Mouse (Mus musculus) heart, embryonic 16.5 days (tissue): ENCODE measurements around the gene Plekha5. TPM values are rescaled to one million over a fixed set of nuclear protein-coding genes. Genes with fewer than 3 reads are reported as not detected.
A peak's percentile ranks its signal among the peaks of the same experiment; 100 is the strongest.
"Not testable (repeated sequence)": the region's sequence is repeated elsewhere in the genome, so short reads cannot be mapped to it uniquely, and the experiment has no call there.

Experiments
- ATAC-seq: fragments of 200-750 bp; cut with Nextera tagmentation; replicated peaks from 2 replicates; pipeline ENCODE4 v1.8.0; 2017; ENCODE audit warnings: moderate number of reproducible peaks; ENCODE audit not compliant: insufficient read depth, low FRiP score; ENCODE audit errors: extremely low read depth
- H3K27ac ChIP-seq: fragments of 300-500 bp; sonication (generic); 2 replicates; pipeline ENCODE4 v1.5.1; 2014; ENCODE audit warnings: mild to moderate bottlenecking, low read length, control low read depth, moderate library complexity
- H3K27me3 ChIP-seq: fragments of 300-500 bp; sonication (generic); 2 replicates; pipeline ENCODE4 v1.6.1; 2014; ENCODE audit warnings: low read length, mixed read lengths; ENCODE audit not compliant: control insufficient read depth, insufficient read depth
- H3K36me3 ChIP-seq: fragments of 300-500 bp; sonication (generic); 2 replicates; pipeline ENCODE4 v1.6.1; 2014; ENCODE audit not compliant: control insufficient read depth, insufficient read depth
- H3K4me1 ChIP-seq: fragments of 300-500 bp; sonication (generic); 2 replicates; pipeline ENCODE4 v1.6.1; 2014; ENCODE audit warnings: low read length, mixed read lengths; ENCODE audit not compliant: control insufficient read depth, insufficient read depth
- H3K4me2 ChIP-seq: fragments of 300-500 bp; sonication (generic); 2 replicates; pipeline ENCODE4 v1.6.1; 2014; ENCODE audit warnings: low read depth, mild to moderate bottlenecking, control low read depth, low read length
- H3K4me3 ChIP-seq: fragments of 300-500 bp; sonication (generic); 2 replicates; pipeline ENCODE4 v1.5.1; 2014; ENCODE audit warnings: mild to moderate bottlenecking, control low read depth, low read length
- H3K9ac ChIP-seq: fragments of 300-500 bp; sonication (generic); 2 replicates; pipeline ENCODE4 v1.6.1; 2014; ENCODE audit warnings: low read length, control low read depth
- H3K9me3 ChIP-seq: fragments of 300-500 bp; sonication (generic); replicated peaks from 2 replicates; pipeline ENCODE4 v1.6.1; 2016; ENCODE audit warnings: low read length; ENCODE audit not compliant: control insufficient read depth
- WGBS: fragments of 180-500 bp; shearing (Covaris S2); extraction: QIAGEN DNeasy Blood & Tissue Kit; methylation state at CpG from one replicate; pipeline ENCODE4 v1.1.7; 2014; 5-methylcytosine and 5-hydroxymethylcytosine counted together
- polyA plus RNA-seq: library from polyadenylated mRNA; unstranded; fragments of >200 nt; fragmentation: Nextera tagmentation; extraction: Ambion mirVana; gene quantifications from 2 replicates; pipeline ENCODE4 v1.2.1, GENCODE M21; 2015

The Plekha5 gene
- polyA plus RNA-seq, 1 experiment from 2014 or later, result 27.8 TPM

DNA sequence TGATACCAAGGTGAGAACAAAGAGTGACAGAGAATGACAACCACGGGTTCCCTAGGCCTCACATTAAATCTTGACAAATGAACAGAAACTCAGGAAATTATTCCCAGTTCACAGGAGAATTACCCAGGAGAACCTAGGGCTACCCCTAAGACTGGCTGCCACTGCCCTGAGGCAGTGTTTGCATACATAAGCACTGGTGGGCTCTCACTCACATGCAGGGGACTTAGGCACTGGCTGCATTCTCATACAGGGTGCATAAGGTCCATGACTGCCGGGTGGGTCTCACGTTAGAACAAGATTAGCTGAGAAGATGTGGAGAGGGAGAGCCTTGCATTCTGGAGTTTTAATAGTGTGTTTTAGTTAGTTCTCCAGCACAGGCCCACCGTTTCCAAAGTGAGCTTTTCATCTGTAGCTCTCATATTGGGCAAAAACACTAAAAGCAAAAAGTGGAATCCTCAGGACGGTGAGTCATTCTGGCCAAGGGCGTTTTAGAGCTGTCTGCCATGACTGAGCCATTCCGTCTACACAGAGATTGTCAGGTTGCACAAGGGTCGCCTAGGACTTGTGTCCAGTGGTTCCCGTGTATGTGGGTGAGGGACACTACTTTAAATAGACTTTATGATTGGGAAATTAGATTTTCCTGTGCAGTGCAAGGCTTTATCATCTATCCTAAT lies 138.2 kb downstream of the Plekha5 start:
- H3K36me3 ChIP-seq, result no peaks in the 10 kb centered on the region
- WGBS, result 75% methylated on average over 9 of the region's 9 CpGs
- H3K27me3 ChIP-seq, result no peaks in the 10 kb centered on the region
- H3K9ac ChIP-seq, result no peak overlapping the region
- no peak overlapping the region for H3K27ac ChIP-seq
- no peaks in the 10 kb centered on the region for H3K9me3 ChIP-seq
- H3K4me3 ChIP-seq, result no peak overlapping the region
- no peak for ATAC-seq
- H3K4me2 ChIP-seq, result no peak overlapping the region
- H3K4me1 ChIP-seq, result peaks cover 2% of the 10 kb centered on the region; the same call in 1 of the 2 replicates

DNA sequence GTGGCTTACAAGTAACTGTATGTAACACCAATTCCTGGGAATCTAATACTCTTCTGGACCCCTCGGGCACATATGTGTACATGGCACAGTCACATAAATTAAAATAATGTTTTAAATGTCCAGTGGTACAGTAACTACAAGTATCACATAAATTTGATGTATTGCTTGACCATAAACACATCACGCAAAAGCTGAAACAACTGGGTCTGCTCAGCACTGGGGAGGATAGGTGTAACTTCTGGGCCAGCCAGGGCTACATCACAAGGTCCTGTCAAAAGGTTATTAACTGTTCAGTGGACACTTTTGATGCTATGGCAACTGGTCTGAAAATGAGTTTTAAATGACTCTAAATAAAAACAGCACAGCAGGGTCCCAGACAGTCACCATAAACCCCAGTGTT lies 143.3 kb downstream of the Plekha5 start:
- no peak for ATAC-seq
- 0 out of 2 replicates have a peak, but pooled peaks cover 5% of the 10 kb centered on the region for H3K4me1 ChIP-seq
- no peak overlapping the region for H3K27ac ChIP-seq
- H3K9ac ChIP-seq, result no peak overlapping the region
- H3K4me2 ChIP-seq, result no peak overlapping the region
- H3K9me3 ChIP-seq, result no peaks in the 10 kb centered on the region
- no peak overlapping the region for H3K4me3 ChIP-seq
- WGBS, result 94% methylated on average over 2 of the region's 2 CpGs
- H3K27me3 ChIP-seq, result no peaks in the 10 kb centered on the region
- H3K36me3 ChIP-seq, result peaks cover 5% of the 10 kb centered on the region

GRCm38 (mm10) chr6:140567897-140568296 lies 144.0 kb downstream of the Plekha5 start:
- WGBS, result 67% methylated on average over 2 of the region's 2 CpGs
- Histone ChIP-seq H3K4me1 (0 out of 2 replicates have a peak, but pooled peaks cover 5% of the 10 kb centered on the region), H3K9ac (no peak overlapping the region), H3K27me3 (no peaks in the 10 kb centered on the region), H3K4me2 (no peak overlapping the region), H3K4me3 (no peak overlapping the region), H3K36me3 (peaks cover 7% of the 10 kb centered on the region), H3K27ac (no peak overlapping the region), H3K9me3 (no peaks in the 10 kb centered on the region)
- no peak for ATAC-seq

DNA sequence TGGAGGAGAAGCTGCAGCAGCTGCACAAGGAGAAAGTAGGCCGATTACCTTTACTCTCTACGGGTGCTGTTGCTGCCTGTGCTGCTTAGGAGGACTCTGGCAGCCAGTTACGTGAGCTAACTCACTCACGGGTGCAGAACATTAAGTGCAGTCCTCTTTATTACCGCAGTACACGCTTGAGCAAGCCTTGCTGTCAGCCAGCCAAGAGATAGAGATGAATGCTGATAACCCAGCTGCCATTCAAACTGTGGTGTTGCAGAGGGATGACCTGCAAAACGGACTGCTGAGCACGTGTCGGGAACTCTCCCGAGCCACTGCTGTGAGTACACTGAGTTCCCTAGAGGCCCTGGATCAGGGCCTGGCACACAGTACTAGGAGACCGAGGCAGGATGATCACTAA lies 146.3 kb downstream of the Plekha5 start:
- Histone ChIP-seq H3K27ac (peak overlapping the region; percentile 83), H3K4me2 (no peak overlapping the region), H3K36me3 (peaks cover 22% of the 10 kb centered on the region), H3K9ac (no peak overlapping the region), H3K4me3 (no peak overlapping the region), H3K9me3 (no peaks in the 10 kb centered on the region), H3K27me3 (no peaks in the 10 kb centered on the region), H3K4me1 (0 out of 2 replicates have a peak, but pooled peaks cover 5% of the 10 kb centered on the region)
- WGBS, result 45% methylated on average over 11 of the region's 11 CpGs
- peak; percentile 92 for ATAC-seq

GRCm38 (mm10) chr6:140574943-140575342 lies 151.1 kb downstream of the Plekha5 start:
- Histone ChIP-seq H3K36me3 (peaks cover 34% of the 10 kb centered on the region), H3K9me3 (no peaks in the 10 kb centered on the region)
- 97% methylated on average over 3 of the region's 3 CpGs for WGBS

GRCm38 (mm10) chr6:140576133-140576532 lies 152.3 kb downstream of the Plekha5 start:
- Histone ChIP-seq H3K27ac (no peak overlapping the region), H3K36me3 (peaks cover 31% of the 10 kb centered on the region)
- 0 out of 2 replicates have a peak, but pooled peaks have one; percentile 10 for ATAC-seq

More at GRCm38 (mm10) chr6:140574943-140575342, 151.1 kb downstream of the Plekha5 start:
- Histone ChIP-seq H3K4me3 (no peak overlapping the region), H3K4me1 (0 out of 2 replicates have a peak, but pooled peaks cover under 1% of the 10 kb centered on the region), H3K27me3 (no peaks in the 10 kb centered on the region), H3K4me2 (no peak overlapping the region), H3K27ac (no peak overlapping the region), H3K9ac (no peak overlapping the region)
- ATAC-seq, result no peak

GRCm38 (mm10) chr6:140576961-140577821 lies 153.3 kb downstream of the Plekha5 start:
- H3K9ac ChIP-seq, result no peak overlapping the region
- H3K4me3 ChIP-seq, result no peak overlapping the region
- H3K4me1 ChIP-seq, result no peaks in the 10 kb centered on the region
- WGBS, result 46% methylated on average over 18 of the region's 18 CpGs
- no peaks in the 10 kb centered on the region for H3K9me3 ChIP-seq
- peaks cover 33% of the 10 kb centered on the region for H3K36me3 ChIP-seq
- no peak overlapping the region for H3K4me2 ChIP-seq
- H3K27ac ChIP-seq, result no peak overlapping the region
- peak; percentile 55; the same call in 1 of the 2 replicates for ATAC-seq
- H3K27me3 ChIP-seq, result no peaks in the 10 kb centered on the region

More at GRCm38 (mm10) chr6:140576133-140576532, 152.3 kb downstream of the Plekha5 start:
- no peak overlapping the region for H3K9ac ChIP-seq
- H3K9me3 ChIP-seq, result no peaks in the 10 kb centered on the region
- H3K4me1 ChIP-seq, result no peaks in the 10 kb centered on the region
- H3K27me3 ChIP-seq, result no peaks in the 10 kb centered on the region
- 80% methylated on average over 8 of the region's 8 CpGs for WGBS
- H3K4me2 ChIP-seq, result no peak overlapping the region
- no peak overlapping the region for H3K4me3 ChIP-seq

GRCm38 (mm10) chr6:140577822-140578170 lies 153.9 kb downstream of the Plekha5 start:
- WGBS, result 88% methylated on average over 4 of the region's 4 CpGs
- H3K27me3 ChIP-seq, result no peaks in the 10 kb centered on the region
- no peak overlapping the region for H3K9ac ChIP-seq
- peaks cover 32% of the 10 kb centered on the region for H3K36me3 ChIP-seq
- H3K27ac ChIP-seq, result no peak overlapping the region
- no peak overlapping the region for H3K4me3 ChIP-seq
- no peak overlapping the region for H3K4me2 ChIP-seq
- H3K4me1 ChIP-seq, result no peaks in the 10 kb centered on the region
- no peaks in the 10 kb centered on the region for H3K9me3 ChIP-seq
- ATAC-seq, result no peak

DNA sequence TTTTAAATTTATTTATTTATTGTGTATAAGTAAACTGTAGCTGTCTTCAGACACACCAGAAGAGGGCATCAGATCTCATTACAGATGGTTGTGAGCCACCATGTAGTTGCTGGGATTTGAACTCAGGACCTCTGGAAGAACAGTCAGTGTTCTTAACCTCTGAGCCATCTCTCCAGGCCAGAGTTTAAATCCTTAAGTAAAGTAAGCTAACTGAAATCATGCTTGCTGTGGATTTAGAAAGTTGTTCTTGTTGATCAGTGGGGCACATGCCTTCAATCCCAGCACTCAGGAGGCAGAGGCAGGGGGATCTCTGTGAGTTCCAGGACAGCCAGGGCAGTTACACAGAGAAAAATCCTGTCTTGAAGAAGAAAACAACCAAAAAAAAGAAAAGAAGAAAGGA lies 155.1 kb downstream of the Plekha5 start:
- peaks cover 21% of the 10 kb centered on the region for H3K36me3 ChIP-seq
- H3K4me1 ChIP-seq, H3K4me2 ChIP-seq, H3K9ac ChIP-seq, H3K27me3 ChIP-seq, H3K27ac ChIP-seq, H3K4me3 ChIP-seq, H3K9me3 ChIP-seq, ATAC-seq: not testable (repeated sequence)
